Mouse (Mus musculus) right cerebral cortex, postnatal 10 days (tissue): ENCODE measurements around the gene Cntnap2.
A peak's percentile ranks its signal among the peaks of the same experiment; 100 is the strongest.

Experiments
- DNase-seq, 2 experiments: peaks; one replicate each; pipeline ENCODE4 v3.0.0; 2021; ENCODE audit warnings: low spot score in 2 of 2

The Cntnap2 gene

GRCm38 (mm10) chr6:45327952-45328485 lies 268.9 kb downstream of the Cntnap2 start:
- no peak for DNase-seq

GRCm38 (mm10) chr6:45345396-45345795 lies 286.2 kb downstream of the Cntnap2 start:
- no peak for DNase-seq

DNA sequence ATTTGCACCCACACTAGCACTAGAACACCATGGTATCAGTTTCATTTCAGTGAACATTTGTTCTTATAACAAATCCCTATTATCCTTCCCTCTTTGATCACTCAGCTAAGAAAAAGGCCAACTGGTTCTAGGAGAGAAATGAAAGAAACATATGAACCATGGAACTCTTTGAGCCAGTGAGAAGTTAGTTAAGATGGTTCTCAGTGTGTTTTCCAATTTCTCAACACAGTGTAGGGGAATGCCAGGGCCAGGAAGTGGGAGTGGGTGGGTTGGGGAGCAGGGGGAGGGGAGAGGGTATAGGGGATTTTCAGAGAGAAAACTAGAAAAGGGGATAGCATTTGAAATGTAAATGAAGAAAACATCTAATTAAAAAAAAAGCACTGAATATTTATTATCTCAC lies 286.8 kb downstream of the Cntnap2 start:
- DNase-seq = no peak

DNA sequence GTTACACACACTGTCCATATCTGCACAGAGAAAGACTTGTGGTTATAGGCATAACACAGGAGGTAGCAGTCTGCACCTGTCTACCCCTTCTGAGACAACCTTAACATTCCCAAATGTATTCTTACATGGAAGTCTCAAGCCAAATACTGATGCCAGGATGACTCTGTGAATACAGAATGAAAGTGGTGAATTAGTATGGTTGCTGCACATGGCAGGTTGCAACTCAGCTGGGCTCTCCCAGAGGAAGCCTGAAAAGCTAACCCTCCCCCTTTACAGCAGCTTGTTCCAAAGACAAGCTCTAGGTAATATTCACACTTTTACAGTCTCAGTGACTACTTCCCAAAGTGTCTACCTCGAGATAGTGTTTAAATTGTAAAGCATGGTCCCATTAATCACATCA lies 307.3 kb downstream of the Cntnap2 start:
- DNase-seq = no peak

DNA sequence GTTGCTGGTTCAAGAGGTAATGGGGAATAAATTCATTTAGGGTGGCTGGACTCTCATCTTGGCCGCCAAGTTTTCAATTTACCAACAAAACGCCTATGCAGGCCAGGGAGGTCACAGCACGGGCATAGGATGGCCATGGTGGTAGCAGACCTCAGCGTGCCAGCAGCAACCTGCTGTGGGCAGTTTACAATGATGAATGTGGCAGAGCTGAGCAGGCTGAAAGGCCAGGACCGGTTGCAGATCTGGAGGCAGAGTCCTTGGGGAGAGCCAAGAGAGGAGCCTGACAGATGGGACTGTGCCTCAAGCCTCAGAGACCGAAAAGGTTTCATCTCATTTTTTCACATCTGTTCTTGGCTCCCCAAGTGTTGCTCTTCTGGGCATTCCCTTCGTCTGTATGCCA lies 322.0 kb downstream of the Cntnap2 start:
- DNase-seq = no peak

GRCm38 (mm10) chr6:45389034-45389433 lies 329.9 kb downstream of the Cntnap2 start:
- no peak for DNase-seq

DNA sequence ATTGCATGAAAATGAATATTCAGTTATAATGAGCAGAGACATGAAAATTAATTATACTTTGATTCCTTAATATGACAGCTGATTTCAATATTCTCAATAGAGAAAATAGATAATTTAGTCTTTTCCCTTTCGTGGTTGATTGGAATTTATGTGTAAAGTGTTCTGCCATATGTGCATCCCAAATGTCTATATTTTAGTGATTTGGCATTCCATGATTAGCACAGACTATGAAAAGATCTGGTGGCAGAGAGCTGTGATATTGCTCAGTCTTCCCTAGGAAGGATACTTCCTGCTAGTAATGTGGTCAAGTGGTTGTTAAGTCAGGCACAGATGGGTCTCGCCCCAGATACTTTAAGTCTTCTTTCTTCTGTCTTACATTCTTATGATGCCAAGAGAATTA lies 354.5 kb downstream of the Cntnap2 start:
- no peak for DNase-seq

DNA sequence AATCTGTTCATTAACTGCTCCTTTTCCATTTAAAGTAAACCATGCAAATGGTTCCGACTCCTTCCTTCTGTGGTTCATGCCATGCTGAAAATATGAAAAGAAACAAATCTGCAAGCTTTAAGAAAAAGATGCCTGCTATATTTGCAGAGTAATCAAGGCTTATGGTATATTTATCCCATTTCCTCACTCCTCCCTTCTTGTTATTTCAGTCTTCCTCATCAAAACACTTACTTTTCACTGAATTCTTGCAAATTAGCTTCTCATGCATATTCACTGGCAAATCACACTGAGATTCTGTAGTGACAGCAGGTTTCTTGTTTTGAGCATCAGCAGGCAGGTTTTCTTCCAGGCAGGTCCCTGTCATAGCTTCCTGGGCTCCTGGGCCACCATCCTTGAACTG lies 396.3 kb downstream of the Cntnap2 start:
- DNase-seq = peak in 1 of 2 experiments; percentile 28

DNA sequence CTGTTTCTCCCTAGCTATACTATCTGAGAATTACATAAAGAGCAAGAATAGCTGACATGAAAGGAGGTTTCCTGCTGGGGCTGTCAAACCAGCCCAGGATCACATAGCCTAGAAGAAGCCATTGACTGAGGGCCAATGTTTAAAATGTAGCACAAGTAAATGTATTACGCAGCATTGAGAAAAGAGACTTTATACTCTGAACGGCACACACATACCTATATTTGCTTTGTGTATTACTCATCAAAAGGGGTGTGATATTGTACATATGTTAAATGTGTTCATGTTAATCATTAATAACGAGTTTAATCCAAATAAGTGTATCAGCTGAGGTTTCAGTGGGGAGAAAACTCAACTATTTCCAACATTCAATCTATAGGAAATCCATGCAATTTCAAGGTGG lies 459.1 kb downstream of the Cntnap2 start:
- DNase-seq = no peak

GRCm38 (mm10) chr6:45536999-45537398 lies 477.8 kb downstream of the Cntnap2 start:
- DNase-seq = no peak

DNA sequence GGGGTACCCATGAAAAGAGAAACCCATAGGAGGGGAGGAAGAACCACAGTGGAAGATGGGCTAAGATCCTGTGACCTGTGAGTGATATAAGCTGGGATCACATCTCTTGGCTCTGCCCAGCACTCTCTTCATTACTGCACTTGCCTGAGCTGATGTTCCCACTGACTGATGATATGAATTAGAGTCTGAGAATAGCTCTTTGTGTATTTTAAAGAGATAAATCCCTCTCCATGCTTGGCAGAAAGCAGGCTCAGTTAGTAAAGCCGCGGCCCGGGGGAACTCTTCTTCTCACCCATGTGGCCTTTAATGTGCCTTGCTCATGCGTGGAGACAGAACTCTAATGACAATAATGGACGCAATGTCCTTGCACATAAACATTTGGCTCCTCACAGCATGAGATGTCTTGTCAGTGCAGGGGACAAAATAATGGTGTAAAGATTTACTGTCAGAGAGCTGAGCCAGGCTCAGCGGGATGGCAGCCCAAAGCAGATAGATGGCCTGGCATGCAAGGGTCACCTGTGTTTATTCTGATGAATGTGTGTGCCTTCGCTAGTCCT lies 485.2 kb downstream of the Cntnap2 start:
- no peak for DNase-seq

DNA sequence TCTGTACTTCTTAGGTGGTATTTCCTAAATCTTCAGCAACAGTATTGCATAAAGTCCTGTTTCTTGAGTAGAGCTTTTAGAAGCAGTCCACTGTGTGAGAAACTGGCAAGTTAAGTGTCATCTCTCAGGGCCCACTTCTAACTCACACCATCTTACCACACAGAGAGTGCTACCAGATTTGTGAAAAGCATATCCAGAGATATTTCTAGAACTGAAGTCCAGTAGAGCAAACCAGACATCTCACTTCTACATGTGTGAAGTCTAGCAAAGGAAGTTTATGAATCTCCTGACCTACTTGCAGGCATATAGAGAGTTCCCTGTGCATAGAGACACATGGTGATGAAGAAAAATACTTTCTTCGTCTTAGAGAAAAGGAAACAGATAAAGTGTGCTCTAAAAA lies 500.6 kb downstream of the Cntnap2 start:
- DNase-seq = no peak

GRCm38 (mm10) chr6:45584467-45585094 lies 525.4 kb downstream of the Cntnap2 start:
- peak; percentile 24 to 33 for DNase-seq

GRCm38 (mm10) chr6:45589084-45589483 lies 529.9 kb downstream of the Cntnap2 start:
- DNase-seq = no peak

- no peak for DNase-seq
These were observed 587.9 kb downstream of the Cntnap2 start for GRCm38 (mm10) chr6:45647017-45647416.

DNA sequence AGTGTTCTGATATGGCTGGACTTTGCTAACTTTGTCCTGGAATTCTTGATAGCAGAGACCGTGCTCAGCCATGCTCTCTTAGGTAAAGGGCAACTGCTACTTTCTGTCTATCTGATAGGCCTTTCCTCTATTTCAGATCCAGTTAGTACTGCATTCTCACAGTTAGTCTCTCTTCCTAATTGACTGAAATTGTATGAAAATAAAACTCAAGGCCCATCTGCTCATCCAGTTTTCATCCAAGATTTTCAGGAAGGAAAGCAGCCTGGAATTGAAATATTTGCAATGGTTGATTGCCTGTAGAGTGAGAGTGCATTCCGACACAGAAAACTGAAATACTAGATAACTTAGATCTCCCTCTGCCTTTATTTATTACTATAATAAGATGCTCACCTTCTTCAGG lies 589.3 kb downstream of the Cntnap2 start:
- no peak for DNase-seq

GRCm38 (mm10) chr6:45700287-45700686 lies 641.1 kb downstream of the Cntnap2 start:
- DNase-seq = peak in 1 of 2 experiments; percentile 19

- peak in 1 of 2 experiments; percentile 28 for DNase-seq
These were observed 732.5 kb downstream of the Cntnap2 start for GRCm38 (mm10) chr6:45791612-45792011.

DNA sequence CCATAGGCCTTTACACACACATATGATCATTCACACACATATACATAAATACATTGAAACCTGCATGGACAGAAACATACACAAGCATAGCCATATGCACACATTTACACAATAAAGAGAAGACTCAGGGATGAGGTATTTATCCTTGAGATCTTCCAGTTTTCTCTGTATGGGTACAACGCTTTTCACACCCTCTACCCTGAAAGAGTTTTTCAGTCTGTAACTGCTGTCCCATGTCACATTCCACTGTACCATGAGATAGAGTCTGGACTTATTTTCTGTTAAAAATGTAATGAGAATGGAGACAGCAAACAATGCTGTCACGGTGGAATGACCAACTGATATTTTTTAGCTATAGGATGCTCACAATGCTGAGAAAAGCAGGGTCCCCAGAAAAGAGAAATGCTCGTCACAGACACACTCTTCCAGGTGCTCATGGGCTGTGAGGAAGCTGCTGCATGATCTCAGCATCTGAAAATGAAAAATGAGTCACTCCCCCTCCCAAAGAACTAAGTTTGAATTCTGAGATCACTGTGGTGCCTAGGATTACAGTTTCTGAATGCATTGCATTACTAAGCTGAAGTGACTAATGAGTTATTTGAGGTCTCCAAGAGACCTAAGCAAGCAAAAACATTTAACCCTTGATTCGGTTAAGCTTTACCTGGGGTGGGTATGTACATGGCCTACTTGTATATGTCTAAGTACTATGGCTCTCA lies 782.6 kb downstream of the Cntnap2 start:
- DNase-seq = no peak

DNA sequence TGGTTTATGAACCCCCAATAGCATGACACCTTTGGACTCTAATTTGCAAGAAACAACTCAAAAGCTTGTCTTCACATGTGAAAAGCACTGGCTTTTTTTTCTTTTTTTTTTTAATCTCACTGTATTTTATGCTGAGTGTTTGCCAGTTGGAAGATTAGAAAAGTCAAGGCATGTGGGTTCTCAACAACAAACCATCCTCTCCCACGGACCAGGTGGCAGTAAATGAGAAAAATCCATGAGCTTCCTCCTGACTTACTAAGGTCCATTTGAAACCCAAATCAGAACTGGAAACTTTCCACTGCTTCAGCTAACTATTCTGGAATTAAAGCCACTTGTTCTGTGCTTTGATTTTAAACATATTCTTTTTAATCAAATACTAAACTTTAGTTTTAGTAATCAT lies 784.6 kb downstream of the Cntnap2 start:
- DNase-seq = no peak

GRCm38 (mm10) chr6:45871409-45871992 lies 812.3 kb downstream of the Cntnap2 start:
- DNase-seq = no peak

- no peak for DNase-seq
These were observed 826.3 kb downstream of the Cntnap2 start for GRCm38 (mm10) chr6:45885486-45885885.

DNA sequence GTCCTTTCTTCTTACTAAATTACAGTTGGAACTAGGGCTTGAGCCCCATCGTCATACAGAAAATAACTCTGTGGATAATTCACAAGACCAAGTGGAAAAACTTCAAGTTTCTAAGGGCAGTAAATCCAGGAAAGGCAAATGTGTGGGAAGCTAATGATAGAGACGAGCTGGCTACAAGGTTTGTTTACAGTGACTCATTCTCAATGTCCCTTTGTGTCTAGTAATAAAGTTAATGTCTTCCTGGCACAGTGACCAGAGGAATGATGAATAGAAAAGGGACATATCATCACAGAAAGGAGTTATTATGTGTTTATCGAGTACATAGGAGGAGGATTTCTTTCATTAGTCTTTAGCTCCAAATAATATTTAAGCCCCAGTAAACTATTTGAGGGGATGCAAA lies 828.7 kb downstream of the Cntnap2 start:
- DNase-seq = no peak
